Mouse (Mus musculus) MEL (cell line): ENCODE results near the gene Gm26602.
A peak's percentile ranks its signal among the peaks of the same experiment; 100 is the strongest.

Experiments
- EP300 ChIP-seq, 2 experiments: IDR thresholded peaks; 2 replicates each; pipeline ENCODE4 v1.6.1; 2011; ENCODE audit warnings: improper control_type of control experiment in 2 of 2, low read length in 2 of 2, low read depth in 1 of 2, mild to moderate bottlenecking in 1 of 2
- NELFE ChIP-seq: IDR thresholded peaks from 2 replicates; pipeline ENCODE4 v1.6.1; 2011; ENCODE audit warnings: low read depth, low read length, improper control_type of control experiment
- POLR2A ChIP-seq, 2 experiments: IDR thresholded peaks; 2 replicates each; pipeline ENCODE4 v1.6.1; 2011 to 2012; ENCODE audit warnings: low read length in 2 of 2, mild to moderate bottlenecking in 2 of 2, control low read depth in 1 of 2, improper control_type of control experiment in 1 of 2, low read depth in 1 of 2, moderate library complexity in 1 of 2; ENCODE audit not compliant: control insufficient read depth in 1 of 2, insufficient read depth in 1 of 2, poor library complexity in 1 of 2
- TBP ChIP-seq: IDR thresholded peaks from 2 replicates; pipeline ENCODE4 v1.8.0; 2011; ENCODE audit warnings: low read depth, low read length, improper control_type of control experiment

DNA sequence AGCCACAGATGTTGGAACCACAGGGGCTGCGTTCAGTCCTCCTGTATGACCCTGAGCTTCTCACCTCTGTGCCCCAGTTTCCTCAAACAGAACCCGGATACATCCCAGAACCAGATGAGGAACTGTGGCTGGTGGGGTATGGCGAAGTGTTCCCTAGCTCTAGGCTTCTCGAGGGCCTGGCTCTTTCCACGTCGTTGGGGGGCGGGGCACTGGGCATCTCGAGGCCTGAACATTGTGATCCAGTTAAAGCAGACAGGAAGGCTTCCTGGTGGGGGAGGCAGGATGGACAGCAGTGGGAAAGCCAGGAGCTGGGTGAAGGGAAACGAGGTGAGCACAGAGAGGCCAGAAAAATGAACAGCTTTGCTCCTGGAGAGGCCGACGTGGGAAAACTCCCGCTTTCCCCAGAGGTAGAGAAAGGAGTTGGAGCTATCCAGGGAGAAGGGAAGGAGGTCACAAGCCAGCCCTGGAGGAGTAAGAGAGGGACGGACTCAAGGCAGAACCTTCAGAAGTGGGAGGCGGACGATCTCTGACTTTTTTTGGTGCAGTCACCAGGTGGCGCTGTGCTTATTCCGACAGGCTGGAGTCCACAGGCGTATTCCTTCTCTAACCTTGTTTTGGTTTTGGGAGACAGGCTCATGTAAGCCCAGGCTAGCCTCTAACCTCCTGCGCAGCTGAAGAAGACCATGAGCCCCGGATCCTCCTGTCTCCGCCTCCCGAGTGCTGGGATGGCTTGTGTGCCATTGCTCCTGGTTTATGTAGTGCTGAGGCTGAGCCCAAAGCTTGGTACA is 27.2 kb upstream of the Gm26602 start:
- TF ChIP-seq TBP = 0 out of 2 replicates have a peak, but pooled peaks have one; percentile 28
- no peak for TF ChIP-seq EP300 (IDR thresholded peaks at IDR 0.05; ENCODE audit: low read depth in 1 of 2, low read length in 2 of 2)
- 0 out of 4 replicates have a peak, but pooled peaks of 1 of the 2 experiments have one; percentile 18 for TF ChIP-seq POLR2A (IDR thresholded peaks at IDR 0.05; ENCODE audit: control insufficient read depth in 1 of 2, insufficient read depth in 1 of 2, low read depth in 1 of 2, low read length in 2 of 2, poor library complexity in 1 of 2)
- 0 out of 2 replicates have a peak, but pooled peaks have one; percentile 26 for TF ChIP-seq NELFE
